Mouse (Mus musculus) B cell, adult 2 months (primary cell): ENCODE results near the gene Pbx4.

Experiments
- DNase-seq, 2 experiments: peaks; one replicate each; pipeline ENCODE4 v3.0.0; 2022

The Pbx4 gene

DNA sequence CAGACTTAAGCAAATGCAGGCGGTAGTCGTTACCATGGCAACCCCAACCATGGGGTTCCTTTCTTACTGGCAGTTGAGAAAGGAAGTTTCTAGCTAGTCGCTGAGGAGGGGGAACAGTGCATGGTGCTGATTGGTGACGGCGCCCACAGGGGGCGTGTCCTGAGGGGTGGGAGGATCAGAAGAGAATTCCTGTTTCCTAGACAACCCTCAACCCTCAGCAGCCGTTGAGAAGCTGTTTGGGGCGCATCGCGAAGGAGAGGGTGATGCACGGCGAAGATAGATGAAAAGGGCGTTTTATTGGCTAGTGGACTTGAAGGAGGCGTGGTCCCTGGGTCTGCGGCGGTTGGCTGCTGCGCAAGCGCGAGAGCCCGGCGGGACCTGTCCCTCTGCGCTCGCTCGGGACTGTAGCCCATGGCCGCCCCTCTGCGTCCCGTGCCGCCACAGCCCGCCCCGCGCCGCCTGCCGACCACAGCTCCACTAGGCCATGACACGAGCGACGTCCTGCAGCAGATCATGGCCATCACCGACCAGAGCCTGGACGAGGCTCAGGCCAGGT lies at the start of gene Pbx4:
Gene Pbx4, plus strand, starts transcription at position 194 of the 556 bp plus-strand sequence.
- peak; percentile 93 to 95 for DNase-seq

DNA sequence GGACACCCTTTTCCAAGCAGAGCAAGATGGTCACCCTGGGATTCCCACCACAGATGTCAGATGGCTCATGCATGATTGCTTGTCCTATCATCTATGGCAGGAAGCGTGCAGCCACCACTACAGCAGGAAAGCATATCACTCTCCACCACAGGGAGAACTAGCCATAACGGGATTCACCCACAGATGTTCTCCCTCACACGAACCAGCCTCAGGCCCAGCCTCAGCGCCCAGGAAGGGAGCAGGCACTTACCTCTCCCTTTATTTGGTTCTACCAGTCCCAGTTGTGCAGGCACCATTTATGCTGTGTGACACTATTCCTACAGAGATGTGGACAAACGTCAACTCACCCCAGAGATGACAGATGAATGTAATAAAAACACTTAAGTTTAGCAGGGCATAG lies 43.2 kb upstream of the Pbx4 start:
- DNase-seq, result no peak

DNA sequence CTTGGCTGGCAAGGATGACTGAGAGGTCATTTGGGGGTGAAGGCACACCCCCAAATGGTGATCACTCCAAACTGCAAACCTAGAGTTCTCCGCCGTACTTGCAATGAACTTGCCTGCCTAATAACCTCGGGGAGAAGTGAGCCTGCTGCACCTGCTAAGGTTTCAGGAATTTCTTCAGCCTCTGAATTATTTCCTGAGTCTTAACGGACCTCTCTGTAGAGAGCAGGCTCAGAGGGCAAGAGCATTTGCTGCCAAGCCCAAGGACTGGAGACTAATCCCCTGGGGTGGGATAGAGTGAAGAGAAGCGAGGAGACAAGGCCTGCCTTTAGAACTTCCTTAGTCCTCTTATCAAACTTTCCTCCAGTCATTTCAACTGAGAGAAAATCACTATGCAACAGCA lies 42.6 kb upstream of the Pbx4 start:
- DNase-seq, result no peak

DNA sequence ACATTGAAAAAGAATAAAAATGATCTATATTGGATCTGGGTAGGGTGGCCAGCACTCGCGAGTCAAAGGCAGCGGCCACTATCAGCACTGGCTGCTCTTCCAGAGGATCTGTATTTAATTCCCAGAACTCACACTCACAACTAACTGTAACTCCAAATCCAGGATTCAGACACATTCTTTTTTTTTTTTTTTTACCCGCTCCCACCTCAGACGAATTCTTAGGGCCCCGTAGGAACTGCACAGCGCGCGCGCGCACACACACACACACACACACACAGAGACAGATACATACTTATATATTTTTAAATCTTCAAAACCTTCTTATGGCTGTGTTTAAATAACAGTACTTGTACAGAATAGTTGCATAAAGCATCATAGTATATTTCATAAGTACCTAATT lies 41.9 kb upstream of the Pbx4 start:
- DNase-seq, result no peak

DNA sequence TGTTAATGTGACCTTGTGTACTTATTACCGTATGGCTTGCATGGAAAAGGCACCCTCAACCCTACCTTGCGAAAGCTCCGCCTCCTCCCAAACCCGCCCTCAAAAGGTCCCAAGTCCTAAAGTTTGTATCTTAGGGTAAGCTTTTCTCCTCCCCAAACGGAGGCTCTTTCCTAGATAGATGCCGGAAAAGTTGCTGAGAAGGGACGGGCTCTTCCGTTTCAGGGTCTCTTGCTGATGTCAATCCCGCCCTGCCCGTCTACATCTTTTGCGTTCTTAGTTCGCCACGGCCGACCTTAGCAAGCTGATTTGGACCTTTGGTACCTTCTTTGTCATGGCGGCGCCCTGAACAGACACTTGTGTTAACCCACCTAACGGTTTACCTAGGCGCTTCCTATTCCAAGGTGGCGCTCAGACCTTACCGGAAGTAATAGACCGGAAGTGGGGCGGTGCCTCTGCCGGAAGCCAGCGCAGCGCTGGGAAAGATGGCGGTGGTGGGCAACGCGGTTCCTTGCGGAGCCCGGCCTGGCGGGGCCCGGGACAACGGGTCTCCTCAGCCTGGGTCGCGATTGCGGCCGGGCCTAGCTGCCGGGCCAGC lies 41.4 kb upstream of the Pbx4 start, which contains the start of the genes Atp13a1 and Zfp866:
Gene Atp13a1, plus strand, starts transcription at position 391 of the 595 bp plus-strand sequence.
Gene Zfp866, minus strand, starts transcription at position 406 of the 595 bp plus-strand sequence.
- DNase-seq, result peak; percentile 93 to 94

DNA sequence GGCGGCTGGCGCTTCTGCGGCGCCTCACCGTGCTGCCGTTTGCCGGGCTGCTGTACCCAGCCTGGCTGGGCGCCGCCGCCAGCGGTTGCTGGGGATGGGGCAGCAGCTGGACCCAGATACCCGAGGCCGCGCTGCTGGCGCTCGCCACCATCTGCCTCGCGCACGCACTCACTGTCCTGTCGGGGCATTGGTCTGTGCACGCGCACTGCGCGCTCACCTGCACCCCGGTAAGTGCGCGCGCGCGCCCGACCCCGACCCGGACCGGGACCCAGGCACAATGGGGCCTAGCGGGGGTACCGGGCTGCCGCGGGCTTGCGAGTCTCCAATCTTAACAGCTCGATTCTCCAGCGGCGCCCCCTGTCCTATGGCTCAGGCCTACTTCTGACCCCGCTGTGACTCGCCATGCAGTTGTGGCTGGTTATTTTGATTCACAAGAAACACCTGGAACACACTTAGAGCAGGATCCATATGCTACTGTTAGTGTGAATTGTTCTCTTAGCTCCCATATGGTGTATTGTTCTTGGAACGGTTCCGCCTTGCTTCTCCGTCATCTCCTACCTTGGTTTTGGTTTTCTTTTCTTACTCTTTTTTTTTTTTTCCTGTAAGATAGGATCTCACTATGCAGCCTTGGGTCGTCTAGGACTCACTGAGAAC lies 40.7 kb upstream of the Pbx4 start:
- no peak for DNase-seq

DNA sequence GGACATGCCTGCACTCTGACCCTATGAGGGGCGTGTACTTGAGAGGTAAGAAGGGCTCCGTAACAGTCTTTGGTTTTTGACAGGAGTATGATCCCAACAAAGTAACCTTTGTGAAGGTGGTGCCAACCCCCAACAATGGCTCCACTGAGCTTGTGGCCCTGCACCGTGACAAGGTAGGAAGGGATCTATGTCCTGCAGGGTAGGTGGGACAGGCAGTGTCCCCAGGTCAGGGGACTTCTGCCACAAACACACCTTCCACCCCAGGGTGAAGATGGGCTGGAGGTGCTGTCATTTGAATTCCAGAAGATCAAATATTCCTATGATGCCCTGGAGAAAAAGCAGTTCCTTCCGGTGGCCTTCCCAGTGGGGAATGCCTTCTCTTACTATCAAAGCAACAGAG lies 38.6 kb upstream of the Pbx4 start:
- no peak for DNase-seq

DNA sequence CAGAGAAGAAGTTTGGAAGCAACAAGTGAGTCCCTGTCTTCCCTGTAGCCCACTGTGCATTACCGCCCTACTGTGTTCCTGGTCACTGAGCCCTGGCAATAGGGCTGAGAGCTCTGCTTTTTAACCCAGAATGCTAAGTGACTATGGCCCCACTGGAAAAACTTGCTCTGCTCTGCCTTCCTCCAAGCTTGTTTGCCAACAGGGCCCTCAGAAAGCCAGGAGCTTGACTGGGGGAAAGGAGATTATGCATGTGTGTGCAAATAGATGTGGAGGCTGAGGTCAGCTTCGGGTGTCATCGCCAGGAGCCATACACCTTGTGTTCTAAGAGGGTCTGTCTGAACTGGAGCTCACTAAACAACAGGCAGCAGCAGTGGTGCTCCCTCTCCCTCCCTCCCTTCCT lies 38.2 kb upstream of the Pbx4 start:
- DNase-seq, result no peak

DNA sequence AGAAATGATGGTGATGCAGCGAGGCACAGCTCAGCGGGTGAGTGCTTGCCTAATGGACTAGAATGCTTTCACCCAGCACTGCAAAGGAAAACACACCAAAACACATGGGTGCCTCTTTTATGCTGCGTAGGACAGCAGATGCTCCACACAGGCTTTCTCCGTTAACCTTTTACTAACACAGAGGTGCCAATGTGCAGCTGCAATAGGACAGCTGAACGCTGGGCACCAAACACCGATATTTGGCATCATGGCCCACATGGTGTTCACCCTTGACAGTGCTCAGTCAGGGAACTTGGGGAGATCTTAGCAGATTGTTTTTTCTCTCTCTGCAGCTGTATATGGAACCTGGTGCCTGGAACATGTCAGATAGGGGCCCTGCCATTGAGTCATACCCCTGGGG lies 37.4 kb upstream of the Pbx4 start:
- DNase-seq, result no peak

DNA sequence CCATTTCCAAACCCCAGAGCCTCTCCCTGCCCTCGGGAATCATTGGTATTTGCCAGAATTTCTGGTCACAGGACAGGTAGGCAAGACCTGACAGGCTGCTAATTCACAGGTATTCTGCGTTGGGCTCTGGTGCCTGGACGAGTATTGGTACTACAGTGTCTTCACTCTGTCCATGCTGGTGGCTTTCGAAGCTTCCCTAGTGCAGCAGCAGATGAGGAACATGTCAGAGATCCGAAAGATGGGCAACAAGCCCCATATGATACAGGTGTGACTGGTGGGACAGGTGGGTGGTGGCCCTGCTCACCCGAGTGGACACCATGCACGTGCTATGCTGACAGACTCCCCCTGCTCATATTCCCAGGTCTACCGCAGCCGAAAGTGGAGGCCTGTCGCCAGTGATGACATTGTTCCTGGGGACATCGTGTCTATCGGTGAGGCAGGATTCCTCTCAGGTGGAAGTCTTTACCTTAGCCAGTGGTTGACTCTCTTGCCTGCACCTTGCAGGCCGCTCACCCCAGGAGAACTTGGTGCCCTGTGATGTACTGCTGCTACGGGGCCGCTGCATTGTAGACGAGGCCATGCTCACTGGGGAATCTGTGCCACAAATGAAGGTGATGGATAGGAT lies 35.5 kb upstream of the Pbx4 start:
- DNase-seq, result no peak

DNA sequence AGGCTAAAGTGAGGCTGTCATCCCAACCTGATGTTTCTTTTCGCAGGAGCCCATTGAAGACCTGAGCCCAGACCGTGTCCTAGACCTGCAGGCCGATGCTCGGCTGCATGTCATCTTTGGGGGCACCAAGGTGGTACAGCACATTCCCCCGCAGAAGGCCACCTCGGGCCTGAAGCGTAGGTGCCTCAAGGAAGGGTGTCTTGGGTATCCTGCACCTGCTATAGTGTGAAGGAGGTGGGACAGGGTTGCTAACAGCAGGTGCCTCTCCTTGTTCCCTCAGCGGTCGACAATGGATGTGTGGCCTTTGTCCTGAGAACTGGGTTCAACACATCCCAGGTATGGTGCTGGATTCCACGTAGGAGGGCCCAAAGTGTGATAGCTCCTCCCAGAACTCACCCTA lies 34.6 kb upstream of the Pbx4 start:
- no peak for DNase-seq

DNA sequence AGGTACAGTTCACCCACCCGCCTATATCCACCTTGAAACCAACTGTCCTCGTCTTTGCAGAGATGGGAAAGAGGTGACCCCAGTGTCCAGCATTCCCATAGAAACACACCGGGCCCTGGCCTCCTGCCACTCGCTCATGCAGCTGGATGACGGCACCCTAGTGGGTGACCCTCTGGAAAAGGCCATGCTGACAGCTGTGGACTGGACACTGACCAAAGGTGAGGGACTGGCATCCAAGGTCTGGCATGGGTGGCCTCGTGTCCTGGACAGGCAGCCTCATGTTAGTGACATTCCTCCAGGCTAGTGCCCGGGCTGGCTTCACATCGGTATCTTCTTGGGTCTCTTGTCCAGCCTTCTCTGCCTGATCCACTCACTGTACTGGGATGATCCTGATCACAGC lies 33.0 kb upstream of the Pbx4 start:
- no peak for DNase-seq

DNA sequence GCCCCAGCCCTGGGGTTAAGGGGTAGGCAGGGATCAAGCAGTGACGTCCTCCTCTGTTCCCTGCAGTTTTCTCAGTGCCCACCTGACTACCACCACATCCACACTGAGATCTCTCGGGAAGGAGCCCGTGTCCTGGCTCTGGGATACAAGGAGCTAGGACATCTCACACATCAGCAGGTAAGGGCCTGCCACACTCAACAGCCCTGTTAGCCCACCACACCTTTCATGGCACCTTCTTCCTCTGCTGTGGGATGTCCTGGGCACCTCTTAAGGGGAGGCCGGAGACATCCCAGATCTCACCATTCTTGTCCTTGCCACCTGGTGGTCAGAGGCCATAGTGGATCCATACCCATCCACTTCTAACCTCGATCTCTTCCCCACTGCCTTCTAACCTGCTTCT lies 32.3 kb upstream of the Pbx4 start:
- DNase-seq, result no peak

DNA sequence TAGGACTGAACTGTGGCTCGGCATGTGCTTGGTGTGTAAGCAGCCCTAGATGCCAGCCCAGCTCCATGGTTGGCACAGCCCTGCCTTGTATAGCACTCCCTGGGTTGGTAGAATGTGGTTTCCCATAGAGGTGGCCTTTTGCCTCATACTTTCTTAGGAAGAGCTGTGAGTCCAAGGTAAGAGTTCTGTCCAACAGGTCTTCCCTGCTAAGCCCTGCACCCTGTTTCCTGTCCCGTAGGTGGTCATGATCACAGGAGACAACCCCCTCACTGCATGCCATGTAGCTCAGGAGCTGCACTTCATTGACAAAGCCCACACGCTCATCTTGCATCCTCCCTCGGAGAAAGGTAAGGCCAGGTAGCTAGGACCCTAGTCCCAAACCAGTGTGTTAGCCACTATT lies 30.5 kb upstream of the Pbx4 start:
- DNase-seq, result no peak

DNA sequence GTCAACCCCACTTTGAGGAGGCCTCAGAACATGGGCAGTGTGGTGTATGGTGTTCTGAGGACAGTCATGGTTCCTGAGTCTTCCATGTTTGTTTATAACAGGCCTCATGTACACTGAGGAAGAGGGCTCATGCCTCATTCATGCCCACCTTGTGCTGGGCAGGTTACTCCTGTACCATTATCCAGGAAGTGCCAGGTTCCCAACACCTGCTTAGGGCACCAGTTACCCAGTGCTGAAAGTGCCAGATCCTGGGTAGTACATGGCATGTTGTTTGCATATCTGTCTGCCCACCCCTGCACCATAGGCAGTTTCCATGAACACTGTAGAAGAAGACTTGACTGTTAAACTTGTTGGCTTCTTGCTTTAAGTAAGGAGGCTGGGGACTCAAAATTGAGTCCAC lies 30.1 kb upstream of the Pbx4 start:
- no peak for DNase-seq

DNA sequence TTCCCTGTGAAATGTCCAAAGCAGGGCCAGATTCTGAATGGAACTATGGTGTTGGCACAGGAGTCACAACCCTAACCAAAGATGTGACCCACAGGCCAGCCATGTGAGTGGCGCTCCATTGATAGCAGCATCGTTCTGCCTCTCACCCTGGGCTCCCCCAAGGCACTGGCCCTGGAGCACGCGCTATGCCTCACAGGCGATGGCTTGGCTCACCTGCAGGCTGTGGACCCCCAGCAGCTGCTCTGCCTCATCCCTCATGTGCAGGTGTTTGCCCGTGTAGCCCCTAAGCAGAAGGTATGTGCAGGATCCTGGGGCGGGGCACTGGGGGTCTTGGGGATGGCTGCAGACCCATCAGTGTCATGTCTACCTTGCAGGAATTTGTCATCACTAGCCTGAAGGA lies 28.9 kb upstream of the Pbx4 start:
- DNase-seq, result no peak

DNA sequence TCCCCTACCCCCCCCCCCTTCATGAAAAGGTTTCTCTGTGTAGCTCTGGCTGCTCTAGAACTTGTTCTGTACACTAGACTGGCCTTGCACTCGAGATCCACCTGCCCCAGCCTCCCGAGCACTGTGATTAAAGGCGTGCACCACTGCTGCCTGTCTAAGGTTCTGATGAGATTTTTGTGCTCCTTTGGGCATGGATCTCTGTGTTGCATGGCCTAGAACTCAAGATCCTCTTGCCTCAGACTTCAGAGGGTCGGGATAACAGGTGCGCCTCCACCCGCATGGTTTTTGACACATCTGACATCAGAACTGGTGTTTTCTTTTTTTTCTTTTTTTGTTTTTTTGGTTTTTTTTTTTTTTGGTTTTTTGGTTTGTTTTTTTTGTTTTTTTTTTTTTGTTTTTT lies 27.8 kb upstream of the Pbx4 start:
- no peak for DNase-seq

DNA sequence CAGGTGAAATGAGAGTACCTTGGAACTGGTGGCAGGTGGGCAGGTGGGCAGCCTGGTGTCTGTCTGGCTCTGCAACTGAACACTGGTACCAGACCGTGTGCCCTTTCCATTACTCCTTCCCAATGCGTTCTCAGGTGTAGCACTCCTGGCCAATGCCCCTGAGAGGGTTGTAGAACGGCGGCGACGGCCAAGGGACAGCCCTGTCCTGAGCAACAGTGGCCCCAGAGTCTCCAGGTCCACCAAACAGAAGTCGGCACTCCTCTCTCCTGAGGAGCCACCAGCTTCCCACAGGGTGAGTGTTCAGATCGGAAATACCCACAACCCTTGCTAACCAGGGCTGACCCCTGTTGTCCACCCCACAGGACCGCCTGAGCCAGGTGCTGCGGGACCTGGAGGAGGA lies 27.2 kb upstream of the Pbx4 start:
- no peak for DNase-seq

DNA sequence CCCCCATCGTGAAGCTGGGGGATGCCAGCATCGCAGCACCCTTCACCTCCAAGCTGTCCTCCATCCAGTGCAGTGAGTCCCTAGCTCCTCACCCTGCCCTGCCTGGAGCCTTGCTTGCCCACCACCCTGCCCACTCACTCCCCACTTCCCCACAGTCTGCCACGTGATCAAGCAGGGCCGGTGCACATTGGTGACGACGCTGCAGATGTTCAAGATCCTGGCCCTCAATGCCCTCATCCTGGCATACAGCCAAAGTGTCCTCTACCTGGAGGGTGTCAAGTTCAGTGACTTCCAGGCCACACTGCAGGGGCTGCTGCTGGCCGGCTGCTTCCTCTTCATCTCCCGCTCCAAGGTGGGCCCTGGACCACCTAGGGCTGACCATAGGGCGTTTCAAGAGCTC lies 26.8 kb upstream of the Pbx4 start:
- DNase-seq, result no peak

DNA sequence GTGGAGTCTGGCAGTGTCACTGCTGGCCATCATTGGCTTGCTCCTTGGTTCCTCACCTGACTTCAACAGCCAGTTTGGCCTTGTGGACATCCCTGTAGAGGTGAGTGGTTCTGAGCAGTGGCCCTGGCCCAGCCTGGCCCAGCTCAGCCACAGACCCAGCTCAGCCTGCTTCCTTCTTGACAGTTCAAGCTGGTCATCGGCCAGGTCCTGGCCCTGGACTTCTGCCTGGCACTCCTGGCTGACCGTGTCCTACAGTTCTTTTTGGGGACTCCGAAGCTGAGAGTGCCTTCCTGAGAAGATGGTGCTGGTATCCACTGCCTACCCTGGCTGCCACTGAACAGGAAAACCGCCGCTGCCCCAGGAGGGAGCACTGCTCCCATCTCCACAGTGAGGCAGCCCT lies 25.1 kb upstream of the Pbx4 start:
- DNase-seq, result no peak

DNA sequence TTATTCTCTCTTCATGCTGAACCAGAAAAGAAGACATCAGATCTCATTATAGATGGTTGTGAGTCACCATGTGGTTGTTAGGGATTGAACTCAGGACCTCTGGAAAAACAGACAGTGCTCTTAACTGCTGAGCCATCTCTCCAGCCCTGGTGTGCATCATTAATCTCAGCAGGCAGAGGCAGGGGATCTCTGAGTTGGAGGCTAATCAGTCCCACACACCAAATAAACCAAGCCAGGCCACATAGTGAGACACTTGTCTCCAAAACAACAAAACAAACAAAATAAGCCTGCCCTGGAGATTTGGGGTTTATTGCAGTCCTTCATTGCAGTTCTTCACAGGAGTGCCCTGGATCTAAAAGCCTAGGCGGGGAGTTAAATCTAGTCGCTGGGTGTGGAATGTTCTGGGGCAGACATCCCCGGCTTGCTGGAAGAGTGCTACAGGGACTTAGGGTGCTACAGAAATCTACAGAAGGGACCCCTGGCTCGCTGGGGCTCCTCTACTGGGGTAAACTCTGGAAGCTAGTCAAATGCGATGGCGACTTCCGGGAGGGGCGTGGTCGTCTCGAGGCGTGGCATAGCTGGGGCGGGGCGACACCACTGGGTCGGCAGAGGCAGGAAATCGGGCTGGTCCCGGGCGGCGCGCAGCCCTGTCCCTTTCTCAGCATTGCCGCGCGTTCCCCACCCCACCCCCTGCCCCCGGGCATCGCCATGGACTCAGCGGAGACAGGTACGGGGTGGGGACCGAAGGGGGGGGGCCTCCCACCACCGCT lies 24.0 kb upstream of the Pbx4 start, which contains the start of gene Gmip:
Gene Gmip, plus strand, starts transcription at position 586 of the 770 bp plus-strand sequence.
- peak; percentile 96 to 97 for DNase-seq

DNA sequence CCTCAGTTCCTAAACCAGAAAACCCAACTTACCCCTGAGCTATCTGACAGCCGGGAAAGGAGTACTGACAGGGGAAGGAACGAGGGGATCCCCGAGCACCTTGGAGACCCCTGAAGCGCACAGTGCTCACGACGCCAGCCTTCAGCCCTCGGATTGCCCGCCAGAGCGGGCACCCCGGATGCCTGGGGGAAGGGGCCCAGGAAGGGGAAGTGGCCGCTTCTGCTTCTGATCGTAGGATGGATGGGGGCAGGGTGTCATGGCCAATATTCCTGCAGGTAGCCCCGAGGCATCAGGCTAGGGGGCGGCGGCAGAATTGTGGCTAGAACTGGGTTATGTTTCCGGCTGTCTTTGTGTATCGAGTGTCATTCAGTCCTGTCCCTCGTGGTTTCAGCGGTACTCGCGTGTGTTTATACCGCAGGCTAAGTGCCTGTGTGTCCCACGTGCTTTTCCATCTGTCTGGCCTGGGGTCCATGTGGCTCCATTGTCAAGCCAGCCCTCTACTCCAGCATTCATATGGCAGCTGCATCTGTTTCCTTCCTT lies 23.4 kb upstream of the Pbx4 start:
- peak; percentile 78 for DNase-seq

DNA sequence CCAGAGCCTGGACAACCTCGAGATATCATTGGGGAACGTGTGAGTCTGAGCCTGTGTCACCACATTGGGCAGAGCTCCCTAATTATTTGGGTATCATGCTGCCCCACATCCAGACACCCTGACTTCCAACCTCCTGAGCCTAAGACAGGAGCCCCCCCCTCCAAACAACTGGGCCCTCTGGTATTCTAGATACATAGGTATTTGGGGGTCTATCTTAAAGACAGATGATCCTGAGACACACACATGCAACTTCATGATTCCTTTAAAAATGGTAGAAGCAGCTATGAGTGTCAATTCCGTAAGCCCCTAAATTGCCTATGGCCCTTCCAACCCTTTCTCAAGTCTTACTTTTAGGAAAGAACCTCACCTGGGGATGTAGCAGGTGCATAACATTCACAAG lies 22.5 kb upstream of the Pbx4 start:
- DNase-seq, result no peak
